Mouse (Mus musculus): ENCODE results near the gene AI661453.

DNA sequence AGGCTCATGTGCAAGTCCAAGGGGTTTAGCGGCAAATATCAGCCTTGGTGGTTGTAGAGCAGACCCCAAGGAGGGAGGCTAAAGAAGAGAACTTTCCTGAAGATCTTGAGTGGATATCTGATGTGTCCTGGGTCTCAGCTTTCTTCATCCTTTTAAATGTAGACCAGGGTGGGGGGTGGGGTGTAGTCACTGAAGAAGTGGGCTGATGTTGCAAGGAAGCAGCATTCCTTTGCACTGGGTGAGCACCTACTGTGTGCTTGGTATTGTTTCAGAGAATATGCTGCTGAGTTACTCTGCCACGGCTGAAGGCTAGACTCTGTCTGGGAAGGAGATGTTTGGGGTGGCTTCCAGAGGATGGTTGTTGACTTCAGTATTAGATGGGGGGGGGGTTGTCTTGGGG, 69.2 kb downstream of the AI661453 start:
- no peak for TF ChIP-seq CTCF (IDR thresholded peaks at IDR 0.05; ENCODE audit: borderline replicate concordance, insufficient read depth, low read length)
- TF ChIP-seq POLR2A (IDR thresholded peaks at IDR 0.05; ENCODE audit: low read depth, low read length), result no peak

All from embryonic fibroblast, embryonic 13.5 days (primary cell).